Mouse (Mus musculus) stomach, embryonic 14.5 days (tissue): Measurements from ENCODE around the gene Cfap77. TPM values are rescaled to one million over a fixed set of nuclear protein-coding genes. Genes with fewer than 3 reads are reported as not detected.

Experiments
- ATAC-seq: fragments of 200-750 bp; cut with Nextera tagmentation; 2 replicates; pipeline ENCODE4 v1.8.0; 2017; ENCODE audit warnings: low read depth, moderate TSS enrichment; ENCODE audit not compliant: insufficient number of reproducible peaks, insufficient read depth, low FRiP score
- H3K27ac ChIP-seq: fragments of 300-500 bp; sonication (generic); 2 replicates; pipeline ENCODE4 v1.5.1; 2014; ENCODE audit warnings: mild to moderate bottlenecking, low read length, moderate library complexity, mixed read lengths
- H3K27me3 ChIP-seq: fragments of 300-500 bp; sonication (generic); 2 replicates; pipeline ENCODE4 v1.6.1; 2014; ENCODE audit warnings: low read length, control low read depth, mixed read lengths; ENCODE audit not compliant: control insufficient read depth, insufficient read depth
- H3K36me3 ChIP-seq: fragments of 300-500 bp; sonication (generic); 2 replicates; pipeline ENCODE4 v1.6.1; 2014; ENCODE audit warnings: mild to moderate bottlenecking, control low read depth, low read length, moderate library complexity, mixed read lengths; ENCODE audit not compliant: control insufficient read depth, insufficient read depth
- H3K4me1 ChIP-seq: fragments of 300-500 bp; sonication (generic); 2 replicates; pipeline ENCODE4 v1.6.1; 2014; ENCODE audit warnings: low read length, control low read depth, mixed read lengths; ENCODE audit not compliant: control insufficient read depth, insufficient read depth
- H3K4me2 ChIP-seq: fragments of 300-500 bp; sonication (generic); replicated peaks from 2 replicates; pipeline ENCODE4 v1.6.1; 2014; ENCODE audit warnings: low read depth, low read length, control low read depth
- H3K4me3 ChIP-seq: fragments of 300-500 bp; sonication (generic); 2 replicates; pipeline ENCODE4 v1.5.1; 2014; ENCODE audit warnings: low read depth, low read length, control low read depth
- H3K9ac ChIP-seq: fragments of 300-500 bp; sonication (generic); replicated peaks from 2 replicates; pipeline ENCODE4 v1.6.1; 2014; ENCODE audit warnings: low read depth, mild to moderate bottlenecking, control low read depth, low read length, moderate library complexity, mixed read lengths
- H3K9me3 ChIP-seq: fragments of 300-500 bp; sonication (generic); 2 replicates; pipeline ENCODE4 v1.6.1; 2016; ENCODE audit warnings: low read depth, low read length, control low read depth; ENCODE audit not compliant: control insufficient read depth
- WGBS: fragments of 180-500 bp; shearing (Covaris S2); extraction: QIAGEN DNeasy Blood & Tissue Kit; methylation state at CpG from one replicate; pipeline ENCODE4 v1.1.7; 2014; 5-methylcytosine and 5-hydroxymethylcytosine counted together
- polyA plus RNA-seq: library from polyadenylated mRNA; unstranded; fragments of >200 nt; fragmentation: Nextera tagmentation; extraction: Ambion mirVana; gene quantifications from 2 replicates; pipeline ENCODE4 v1.2.1, GENCODE M21; 2014

Cfap77 gene
- polyA plus RNA-seq, 1 experiment from 2014 or later, result 0.59 TPM

- ATAC-seq, result no peak
- no peak overlapping the region for H3K4me2 ChIP-seq
- H3K4me3 ChIP-seq, result no peak overlapping the region
- no peak overlapping the region for H3K9ac ChIP-seq
- H3K27me3 ChIP-seq, result no peaks in the 10 kb centered on the region
- no peaks in the 10 kb centered on the region for H3K4me1 ChIP-seq
- no peaks in the 10 kb centered on the region for H3K36me3 ChIP-seq
- 63% methylated on average over 14 of the region's 14 CpGs for WGBS
- no peak overlapping the region for H3K27ac ChIP-seq
- H3K9me3 ChIP-seq, result no peaks in the 10 kb centered on the region
These were observed 57.6 kb downstream of the Cfap77 start for GRCm38 (mm10) chr2:28997161-28997834.

DNA sequence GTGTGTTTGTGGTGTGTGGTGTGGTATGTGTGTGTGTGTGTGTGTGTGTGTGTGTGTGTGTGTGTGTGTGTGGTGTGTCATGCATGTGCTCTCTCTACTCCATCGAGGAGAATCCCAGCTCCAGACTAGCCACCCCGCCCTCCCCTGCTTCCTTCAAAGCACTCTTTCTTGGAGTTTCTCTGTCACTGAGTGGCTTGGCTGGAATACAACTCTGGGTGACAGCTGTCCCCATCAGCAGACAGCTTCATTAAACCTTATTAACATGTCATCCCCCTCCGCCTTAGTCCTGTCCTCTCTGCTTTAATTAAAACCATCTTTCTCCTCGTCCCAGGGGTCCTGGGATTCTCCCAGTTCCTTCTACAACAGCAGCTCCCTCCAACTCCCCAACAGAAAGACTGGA is 59.4 kb downstream of the Cfap77 start:
- no peaks in the 10 kb centered on the region for H3K4me1 ChIP-seq
- 77% methylated on average over 4 of the region's 4 CpGs for WGBS
- no peak overlapping the region for H3K9ac ChIP-seq
- no peak overlapping the region for H3K27ac ChIP-seq
- no peak for ATAC-seq
- no peak overlapping the region for H3K4me2 ChIP-seq
- H3K36me3 ChIP-seq, result no peaks in the 10 kb centered on the region
- no peaks in the 10 kb centered on the region for H3K27me3 ChIP-seq
- no peaks in the 10 kb centered on the region for H3K9me3 ChIP-seq
- no peak overlapping the region for H3K4me3 ChIP-seq

GRCm38 (mm10) chr2:28994014-28994413 is 60.9 kb downstream of the Cfap77 start:
- no peaks in the 10 kb centered on the region for H3K27me3 ChIP-seq
- H3K36me3 ChIP-seq, result no peaks in the 10 kb centered on the region
- H3K4me2 ChIP-seq, result no peak overlapping the region
- H3K4me1 ChIP-seq, result no peaks in the 10 kb centered on the region
- no peaks in the 10 kb centered on the region for H3K9me3 ChIP-seq
- no peak overlapping the region for H3K27ac ChIP-seq
- WGBS, result 69% methylated on average over 12 of the region's 12 CpGs
- no peak overlapping the region for H3K9ac ChIP-seq
- H3K4me3 ChIP-seq, result no peak overlapping the region
- no peak for ATAC-seq

- no peaks in the 10 kb centered on the region for H3K36me3 ChIP-seq
- H3K9ac ChIP-seq, result no peak overlapping the region
- ATAC-seq, result no peak
- H3K9me3 ChIP-seq, result no peaks in the 10 kb centered on the region
- H3K27ac ChIP-seq, result no peak overlapping the region
- 94% methylated on average over 3 of the region's 3 CpGs for WGBS
- no peaks in the 10 kb centered on the region for H3K27me3 ChIP-seq
- no peaks in the 10 kb centered on the region for H3K4me1 ChIP-seq
- no peak overlapping the region for H3K4me3 ChIP-seq
- no peak overlapping the region for H3K4me2 ChIP-seq
These were observed 66.1 kb downstream of the Cfap77 start for GRCm38 (mm10) chr2:28988781-28989180.

- 66% methylated on average over 20 of the region's 20 CpGs for WGBS
- ATAC-seq, result no peak
These were observed 74.6 kb downstream of the Cfap77 start for GRCm38 (mm10) chr2:28980080-28980910.

DNA sequence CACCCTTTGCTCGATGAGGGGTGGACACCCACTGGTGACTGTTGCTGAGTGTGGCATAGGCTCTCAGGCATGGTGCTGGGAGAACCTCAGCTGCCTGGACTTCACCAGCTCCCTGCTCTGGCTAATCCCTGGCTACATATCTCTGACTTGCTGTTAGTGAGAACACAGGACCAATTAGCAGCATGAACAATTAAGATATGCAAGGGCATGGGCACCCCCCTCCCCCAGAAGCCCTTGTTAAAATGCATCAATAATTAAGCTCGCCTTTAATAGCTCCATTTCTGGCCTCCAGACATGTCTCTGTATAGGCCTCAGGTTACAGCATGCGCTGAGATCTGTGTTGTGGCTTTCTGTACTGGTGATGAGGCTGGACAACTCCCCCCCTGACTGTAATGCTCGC is 76.4 kb downstream of the Cfap77 start:
- 62% methylated on average over 4 of the region's 4 CpGs for WGBS
- H3K27ac ChIP-seq, result no peak overlapping the region
- no peaks in the 10 kb centered on the region for H3K36me3 ChIP-seq
- H3K27me3 ChIP-seq, result no peaks in the 10 kb centered on the region
- H3K9me3 ChIP-seq, result no peaks in the 10 kb centered on the region
- no peak overlapping the region for H3K9ac ChIP-seq
- no peak for ATAC-seq
- 0 out of 2 replicates have a peak, but pooled peaks cover 5% of the 10 kb centered on the region for H3K4me1 ChIP-seq
- no peak overlapping the region for H3K4me2 ChIP-seq
- no peak overlapping the region for H3K4me3 ChIP-seq

More at GRCm38 (mm10) chr2:28980080-28980910, 74.6 kb downstream of the Cfap77 start:
- Histone ChIP-seq H3K27me3 (no peaks in the 10 kb centered on the region), H3K4me3 (no peak overlapping the region), H3K9ac (no peak overlapping the region), H3K27ac (no peak overlapping the region), H3K9me3 (no peaks in the 10 kb centered on the region), H3K4me2 (no peak overlapping the region), H3K36me3 (no peaks in the 10 kb centered on the region), H3K4me1 (no peaks in the 10 kb centered on the region)

GRCm38 (mm10) chr2:28976635-28977034 is 78.2 kb downstream of the Cfap77 start:
- H3K27ac ChIP-seq, result no peak overlapping the region
- H3K27me3 ChIP-seq, result no peaks in the 10 kb centered on the region
- H3K9ac ChIP-seq, result no peak overlapping the region
- no peak for ATAC-seq
- H3K9me3 ChIP-seq, result no peaks in the 10 kb centered on the region
- no peak overlapping the region for H3K4me3 ChIP-seq
- H3K36me3 ChIP-seq, result no peaks in the 10 kb centered on the region
- H3K4me2 ChIP-seq, result no peak overlapping the region
- 0 out of 2 replicates have a peak, but pooled peaks cover 5% of the 10 kb centered on the region for H3K4me1 ChIP-seq
- WGBS, result 9% methylated on average over 7 of the region's 7 CpGs

DNA sequence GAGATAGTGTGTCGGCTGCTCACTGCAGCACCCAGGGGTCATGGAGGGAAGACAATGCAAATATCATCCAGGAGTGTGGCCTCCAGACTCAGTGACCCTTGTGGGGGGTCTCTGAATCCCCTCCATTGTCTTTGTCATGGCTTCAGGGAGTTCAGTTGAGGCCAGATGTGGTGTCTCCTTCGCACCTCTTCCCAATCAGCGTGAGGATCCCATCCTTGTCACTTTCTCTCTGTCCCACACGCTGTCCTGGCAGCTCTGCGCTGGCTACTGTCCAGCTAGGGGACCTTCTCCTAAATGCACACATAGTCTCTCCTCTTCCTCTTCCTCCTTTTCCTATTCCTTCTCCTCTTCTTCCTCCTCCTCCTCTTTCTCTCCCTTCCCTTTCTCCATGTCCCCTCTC is 79.3 kb downstream of the Cfap77 start:
- 77% methylated on average over 5 of the region's 5 CpGs for WGBS
- no peaks in the 10 kb centered on the region for H3K27me3 ChIP-seq
- no peak for ATAC-seq
- H3K4me2 ChIP-seq, result no peak overlapping the region
- no peak overlapping the region for H3K4me3 ChIP-seq
- H3K4me1 ChIP-seq, result 0 out of 2 replicates have a peak, but pooled peaks cover 5% of the 10 kb centered on the region
- no peak overlapping the region for H3K9ac ChIP-seq
- H3K36me3 ChIP-seq, result no peaks in the 10 kb centered on the region
- H3K27ac ChIP-seq, result no peak overlapping the region
- no peaks in the 10 kb centered on the region for H3K9me3 ChIP-seq
